Mouse (Mus musculus) intestine, embryonic 15.5 days (tissue): Measurements from ENCODE around the gene Gpm6b. TPM values are rescaled to one million over a fixed set of nuclear protein-coding genes. Genes with fewer than 3 reads are reported as not detected.

Experiments used
- ATAC-seq: fragments of 200-750 bp; cut with Nextera tagmentation; 2 replicates; pipeline ENCODE4 v1.8.0; 2017; ENCODE audit warnings: moderate TSS enrichment, moderate library complexity
- H3K27ac ChIP-seq: fragments of 300-500 bp; sonication (generic); 2 replicates; pipeline ENCODE4 v1.5.1; 2015; ENCODE audit warnings: mild to moderate bottlenecking, inconsistent platforms
- H3K27me3 ChIP-seq: fragments of 300-500 bp; sonication (generic); replicated peaks from 2 replicates; pipeline ENCODE4 v1.6.1; 2015; ENCODE audit warnings: inconsistent platforms
- H3K36me3 ChIP-seq: fragments of 300-500 bp; sonication (generic); 2 replicates; pipeline ENCODE4 v1.6.1; 2015; ENCODE audit warnings: inconsistent platforms
- H3K4me1 ChIP-seq: fragments of 300-500 bp; sonication (generic); replicated peaks from 2 replicates; pipeline ENCODE4 v1.6.1; 2015; ENCODE audit warnings: inconsistent platforms
- H3K4me2 ChIP-seq: fragments of 300-500 bp; sonication (generic); replicated peaks from 2 replicates; pipeline ENCODE4 v1.6.1; 2015; ENCODE audit warnings: mild to moderate bottlenecking, inconsistent platforms
- H3K4me3 ChIP-seq: fragments of 300-500 bp; sonication (generic); replicated peaks from 2 replicates; pipeline ENCODE4 v1.5.1; 2015; ENCODE audit warnings: inconsistent platforms
- H3K9ac ChIP-seq: fragments of 300-500 bp; sonication (generic); 2 replicates; pipeline ENCODE4 v1.6.1; 2015; ENCODE audit warnings: inconsistent platforms
- H3K9me3 ChIP-seq: fragments of 300-500 bp; sonication (generic); 2 replicates; pipeline ENCODE4 v1.6.1; 2016; ENCODE audit warnings: inconsistent platforms
- WGBS: fragments of 180-500 bp; shearing (Covaris S2); methylation state at CpG from one replicate; pipeline ENCODE4 v1.1.7; 2015; 5-methylcytosine and 5-hydroxymethylcytosine counted together
- polyA plus RNA-seq: library from polyadenylated mRNA; unstranded; fragments of >200 nt; fragmentation: Nextera tagmentation; extraction: Ambion mirVana; gene quantifications from 2 replicates; pipeline ENCODE4 v1.2.1, GENCODE M21; 2015

The Gpm6b gene
- 22.6 and 23.1 TPM in 2 replicates for polyA plus RNA-seq

- H3K4me1 ChIP-seq: no peaks in the 10 kb centered on the region
- H3K4me2 ChIP-seq: peak within 1 kb of the TSS; percentile 88
- H3K9me3 ChIP-seq: no peaks in the 10 kb centered on the region
- H3K4me3 ChIP-seq: peak within 1 kb of the TSS; percentile 49
- peak; percentile 95 for ATAC-seq
- peak within 1 kb of the TSS; percentile 45 for H3K9ac ChIP-seq
- WGBS: 22% methylated on average over 63 of the region's 63 CpGs
- peaks cover 25% of the 10 kb centered on the region for H3K27me3 ChIP-seq
- no peak within 1 kb of the TSS for H3K27ac ChIP-seq
- no peaks in the 10 kb centered on the region for H3K36me3 ChIP-seq
These were observed at the start of gene Gpm6b for GRCm38 (mm10) chrX:166238831-166239460. Gpm6b (plus strand) TSS chrX:166238911.

- H3K9ac ChIP-seq: no peak overlapping the region
- H3K36me3 ChIP-seq: no peaks in the 10 kb centered on the region
- H3K27ac ChIP-seq: no peak overlapping the region
- no peak for ATAC-seq
- H3K9me3 ChIP-seq: no peaks in the 10 kb centered on the region
- no peak overlapping the region for H3K4me3 ChIP-seq
- no peak overlapping the region for H3K4me2 ChIP-seq
- H3K27me3 ChIP-seq: no peaks in the 10 kb centered on the region
- H3K4me1 ChIP-seq: no peaks in the 10 kb centered on the region
These were observed 42.4 kb upstream of the Gpm6b start for GRCm38 (mm10) chrX:166196327-166196726.

GRCm38 (mm10) chrX:166198266-166198665 lies 40.4 kb upstream of the Gpm6b start:
- H3K4me2 ChIP-seq: no peak overlapping the region
- H3K36me3 ChIP-seq: no peaks in the 10 kb centered on the region
- H3K27ac ChIP-seq: no peak overlapping the region
- no peaks in the 10 kb centered on the region for H3K27me3 ChIP-seq
- H3K9ac ChIP-seq: no peak overlapping the region
- WGBS: 47% methylated on average over 2 of the region's 2 CpGs
- no peak overlapping the region for H3K4me3 ChIP-seq
- no peaks in the 10 kb centered on the region for H3K9me3 ChIP-seq
- no peaks in the 10 kb centered on the region for H3K4me1 ChIP-seq
- no peak for ATAC-seq

- Histone ChIP-seq H3K4me2 (no peak overlapping the region), H3K9me3 (no peaks in the 10 kb centered on the region), H3K4me3 (no peak overlapping the region), H3K4me1 (no peaks in the 10 kb centered on the region), H3K27me3 (no peaks in the 10 kb centered on the region), H3K27ac (no peak overlapping the region), H3K9ac (no peak overlapping the region), H3K36me3 (no peaks in the 10 kb centered on the region)
- ATAC-seq: no peak
These were observed 38.9 kb upstream of the Gpm6b start for GRCm38 (mm10) chrX:166199812-166200211.

GRCm38 (mm10) chrX:166214576-166214975 lies 24.1 kb upstream of the Gpm6b start:
- WGBS: 75% methylated on average over 2 of the region's 2 CpGs
- ATAC-seq: no peak
- H3K36me3 ChIP-seq: no peaks in the 10 kb centered on the region
- 0 out of 2 replicates have a peak, but pooled peaks cover 5% of the 10 kb centered on the region for H3K27me3 ChIP-seq
- H3K9ac ChIP-seq: no peak overlapping the region
- no peak overlapping the region for H3K4me3 ChIP-seq
- H3K4me1 ChIP-seq: no peaks in the 10 kb centered on the region
- no peak overlapping the region for H3K27ac ChIP-seq
- H3K9me3 ChIP-seq: no peaks in the 10 kb centered on the region
- H3K4me2 ChIP-seq: no peak overlapping the region

GRCm38 (mm10) chrX:166216248-166216647 lies 22.5 kb upstream of the Gpm6b start:
- WGBS: 70% methylated on average over 6 of the region's 6 CpGs
- no peaks in the 10 kb centered on the region for H3K9me3 ChIP-seq
- no peak overlapping the region for H3K4me2 ChIP-seq
- H3K4me3 ChIP-seq: no peak overlapping the region
- no peaks in the 10 kb centered on the region for H3K36me3 ChIP-seq
- 0 out of 2 replicates have a peak, but pooled peaks cover 5% of the 10 kb centered on the region for H3K27me3 ChIP-seq
- H3K9ac ChIP-seq: no peak overlapping the region
- no peaks in the 10 kb centered on the region for H3K4me1 ChIP-seq
- H3K27ac ChIP-seq: no peak overlapping the region
- no peak for ATAC-seq

- WGBS: 84% methylated on average over 8 of the region's 8 CpGs
- 0 out of 2 replicates have a peak, but pooled peaks cover 5% of the 10 kb centered on the region for H3K27me3 ChIP-seq
- ATAC-seq: no peak
These were observed 22.0 kb upstream of the Gpm6b start for GRCm38 (mm10) chrX:166216720-166217119.

GRCm38 (mm10) chrX:166219331-166219730 lies 19.4 kb upstream of the Gpm6b start:
- H3K4me1 ChIP-seq: no peaks in the 10 kb centered on the region
- H3K9ac ChIP-seq: no peak overlapping the region
- WGBS: 53% methylated on average over 5 of the region's 5 CpGs
- no peak overlapping the region for H3K4me3 ChIP-seq
- ATAC-seq: no peak
- no peaks in the 10 kb centered on the region for H3K9me3 ChIP-seq
- no peak overlapping the region for H3K4me2 ChIP-seq
- H3K27ac ChIP-seq: no peak overlapping the region
- 0 out of 2 replicates have a peak, but pooled peaks cover 2% of the 10 kb centered on the region for H3K27me3 ChIP-seq
- H3K36me3 ChIP-seq: no peaks in the 10 kb centered on the region

More at GRCm38 (mm10) chrX:166216720-166217119, 22.0 kb upstream of the Gpm6b start:
- no peaks in the 10 kb centered on the region for H3K9me3 ChIP-seq
- H3K27ac ChIP-seq: no peak overlapping the region
- no peak overlapping the region for H3K4me3 ChIP-seq
- H3K4me2 ChIP-seq: no peak overlapping the region
- no peaks in the 10 kb centered on the region for H3K36me3 ChIP-seq
- no peak overlapping the region for H3K9ac ChIP-seq
- H3K4me1 ChIP-seq: no peaks in the 10 kb centered on the region

- H3K4me3 ChIP-seq: no peak overlapping the region
- H3K27me3 ChIP-seq: no peaks in the 10 kb centered on the region
- no peak overlapping the region for H3K9ac ChIP-seq
- no peak overlapping the region for H3K27ac ChIP-seq
- no peaks in the 10 kb centered on the region for H3K4me1 ChIP-seq
- no peaks in the 10 kb centered on the region for H3K9me3 ChIP-seq
- no peak overlapping the region for H3K4me2 ChIP-seq
- H3K36me3 ChIP-seq: no peaks in the 10 kb centered on the region
- no peak for ATAC-seq
- WGBS: 79% methylated on average over 5 of the region's 5 CpGs
These were observed 11.9 kb upstream of the Gpm6b start for GRCm38 (mm10) chrX:166226856-166227255.

GRCm38 (mm10) chrX:166229750-166230149 lies 9.0 kb upstream of the Gpm6b start:
- no peaks in the 10 kb centered on the region for H3K27me3 ChIP-seq
- no peak overlapping the region for H3K4me2 ChIP-seq
- H3K4me1 ChIP-seq: no peaks in the 10 kb centered on the region
- no peaks in the 10 kb centered on the region for H3K36me3 ChIP-seq
- no peak overlapping the region for H3K27ac ChIP-seq
- no peak overlapping the region for H3K9ac ChIP-seq
- WGBS: 71% methylated on average over 3 of the region's 3 CpGs
- no peak for ATAC-seq
- no peaks in the 10 kb centered on the region for H3K9me3 ChIP-seq
- H3K4me3 ChIP-seq: no peak overlapping the region

- Histone ChIP-seq H3K4me3 (no peak overlapping the region), H3K36me3 (no peaks in the 10 kb centered on the region), H3K27ac (no peak overlapping the region), H3K9ac (no peak overlapping the region), H3K4me1 (no peaks in the 10 kb centered on the region), H3K27me3 (no peaks in the 10 kb centered on the region), H3K9me3 (no peaks in the 10 kb centered on the region), H3K4me2 (no peak overlapping the region)
- no peak for ATAC-seq
- 88% methylated on average over 6 of the region's 6 CpGs for WGBS
These were observed 8.0 kb upstream of the Gpm6b start for GRCm38 (mm10) chrX:166230515-166231267.

GRCm38 (mm10) chrX:166236131-166236530 lies 2.6 kb upstream of the Gpm6b start:
- H3K9ac ChIP-seq: no peak overlapping the region
- H3K27ac ChIP-seq: no peak overlapping the region
- H3K4me3 ChIP-seq: no peak overlapping the region
- H3K9me3 ChIP-seq: no peaks in the 10 kb centered on the region
- no peaks in the 10 kb centered on the region for H3K36me3 ChIP-seq
- 55% methylated on average over 2 of the region's 2 CpGs for WGBS
- no peaks in the 10 kb centered on the region for H3K4me1 ChIP-seq
- no peak overlapping the region for H3K4me2 ChIP-seq
- H3K27me3 ChIP-seq: peaks cover 25% of the 10 kb centered on the region
- no peak for ATAC-seq
